Mouse (Mus musculus) layer of hippocampus, adult 18-20 months (tissue): ENCODE data around the gene Krt4. TPM values are rescaled to one million over a fixed set of nuclear protein-coding genes. Genes with fewer than 3 reads are reported as not detected.

ENCODE experiments used
- DNase-seq, 2 experiments: peaks; one replicate each; pipeline ENCODE4 v3.0.0; 2022; ENCODE audit warnings: low spot score in 2 of 2
- long read RNA-seq: library from polyadenylated mRNA; stranded (forward); transcript quantifications from one replicate; pipeline ENCODE4 v2.0.0, GENCODE M21; 2021
- total RNA-seq, 2 experiments: library from RNA; stranded (reverse); gene quantifications; 2 replicates each; pipeline ENCODE4 v1.2.3; 2021

The Krt4 gene
- not detected for total RNA-seq
- long read RNA-seq: 0 reads

GRCm38 (mm10) chr15:101924635-101925034, at the start of gene Krt4:
Krt4 (minus strand) TSS chr15:101924735.
- no peak for DNase-seq

GRCm38 (mm10) chr15:101973414-101974077, 49.0 kb upstream of the Krt4 start:
- peak; percentile 92 to 99 for DNase-seq

GRCm38 (mm10) chr15:101970536-101970935, 46.0 kb upstream of the Krt4 start:
- DNase-seq: peak in 1 of 2 experiments; percentile 27

GRCm38 (mm10) chr15:101966808-101967207, 42.3 kb upstream of the Krt4 start:
- DNase-seq: no peak

GRCm38 (mm10) chr15:101958891-101959290, 34.4 kb upstream of the Krt4 start:
- no peak for DNase-seq

GRCm38 (mm10) chr15:101954187-101954586, 29.7 kb upstream of the Krt4 start, which contains the start of gene Krt78:
Krt78 (minus strand) TSS chr15:101954287.
- no peak for DNase-seq

GRCm38 (mm10) chr15:101952733-101953474, 28.4 kb upstream of the Krt4 start:
- no peak for DNase-seq

- DNase-seq: no peak
Measured at GRCm38 (mm10) chr15:101945430-101945829, 20.9 kb upstream of the Krt4 start.

GRCm38 (mm10) chr15:101941948-101942347, 17.4 kb upstream of the Krt4 start:
- DNase-seq: peak; percentile 5 to 25

- no peak for DNase-seq
Measured at GRCm38 (mm10) chr15:101940274-101940829, 15.8 kb upstream of the Krt4 start, which contains the start of gene Krt79. Krt79 (minus strand) TSS chr15:101940324.

GRCm38 (mm10) chr15:101938600-101939308, 14.2 kb upstream of the Krt4 start:
- no peak for DNase-seq

GRCm38 (mm10) chr15:101933024-101933423, 8.5 kb upstream of the Krt4 start:
- no peak for DNase-seq

GRCm38 (mm10) chr15:101929666-101930065, 5.1 kb upstream of the Krt4 start:
- no peak for DNase-seq

GRCm38 (mm10) chr15:101929087-101929486, 4.6 kb upstream of the Krt4 start:
- no peak for DNase-seq

- no peak for DNase-seq
Measured at GRCm38 (mm10) chr15:101927340-101928080, 3.0 kb upstream of the Krt4 start.

- DNase-seq: no peak
Measured at GRCm38 (mm10) chr15:101925041-101925440, 506 bp upstream of the Krt4 start.

- DNase-seq: no peak
Measured at GRCm38 (mm10) chr15:101922296-101922695, 2.2 kb downstream of the Krt4 start.

GRCm38 (mm10) chr15:101916072-101916471, 8.5 kb downstream of the Krt4 start:
- no peak for DNase-seq

- no peak for DNase-seq
Measured at GRCm38 (mm10) chr15:101904849-101905248, 19.7 kb downstream of the Krt4 start.
